Mouse (Mus musculus) heart, postnatal 25 days (tissue): Measurements from ENCODE around the gene Cep126. TPM values are rescaled to one million over a fixed set of nuclear protein-coding genes. Genes with fewer than 3 reads are reported as not detected.

ENCODE experiments used
- DNase-seq: peaks from one replicate; pipeline ENCODE4 v3.0.0; 2022; ENCODE audit warnings: low spot score
- intact Hi-C: fragments of 180-260 bp; cut with DNase I; formaldehyde crosslinking; loops from one replicate; pipeline ENCODE4 v1.15.1; 2025
- total RNA-seq, 2 experiments: library from RNA; stranded (reverse); gene quantifications; 2 replicates each; pipeline ENCODE4 v1.2.3; 2021

Cep126 gene
- 1 to 10 TPM; 2.3 to 3.4 TPM for total RNA-seq

GRCm38 (mm10) chr9:8134117-8134574, at the start of gene Cep126:
TSS of gene Cep126 (minus strand) at chr9:8134294.
- intact Hi-C loops: loop anchor here (5.0 to 10.0 kb wide), 3 partner anchors 92 to 309 kb away; partner anchors contain the start of gene Cfap300

GRCm38 (mm10) chr9:8179554-8179953, 45.5 kb upstream of the Cep126 start:
- no peak for DNase-seq
- intact Hi-C loops: no loop called here

More at GRCm38 (mm10) chr9:8134117-8134574, at the start of gene Cep126:
- peak; percentile 66 for DNase-seq

GRCm38 (mm10) chr9:8177099-8177498, 43.0 kb upstream of the Cep126 start:
- intact Hi-C loops: no loop called here
- no peak for DNase-seq

DNA sequence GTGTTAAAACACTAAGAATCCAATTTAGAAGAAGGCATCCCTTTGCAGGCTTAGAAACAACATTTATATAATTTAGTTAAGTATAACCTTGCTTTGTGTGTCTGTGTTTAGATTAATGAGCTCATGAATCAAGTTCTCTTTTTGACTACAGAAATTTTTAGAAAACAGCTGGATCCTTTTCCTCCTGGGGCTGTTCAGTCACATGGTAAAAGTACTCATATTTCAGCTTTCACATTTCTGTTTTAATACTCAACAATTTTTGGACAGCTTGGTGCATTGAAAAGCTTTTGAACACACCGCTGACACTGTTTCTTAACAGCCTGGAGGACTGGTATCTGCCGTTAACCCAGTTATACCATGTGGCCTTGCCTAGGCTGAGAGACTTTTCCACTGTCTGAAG, 22.9 kb upstream of the Cep126 start:
- intact Hi-C loops: no loop called here
- DNase-seq: no peak

DNA sequence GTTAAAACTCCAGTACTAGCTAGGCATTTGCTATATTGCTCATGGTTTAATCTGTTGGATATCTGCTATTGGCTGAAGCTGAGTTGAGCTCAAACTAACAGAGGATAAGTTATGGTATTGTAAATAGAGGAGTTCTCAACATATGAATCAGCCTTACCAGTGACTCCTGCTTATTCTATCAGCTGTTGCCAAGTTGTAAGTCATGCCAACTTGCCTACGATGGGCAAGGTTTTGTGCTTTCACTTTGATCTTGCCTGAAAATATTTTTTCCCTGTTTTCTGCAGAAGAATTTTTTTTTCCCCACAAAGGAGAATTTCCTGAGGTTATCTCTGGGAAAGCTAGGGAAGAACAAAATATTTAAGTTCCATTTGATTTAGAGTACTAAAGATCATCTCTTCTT, 5.4 kb upstream of the Cep126 start:
- intact Hi-C loops: loop anchor here (10.0 kb wide), 2 partner anchors 225 to 315 kb away; no protein-coding TSS in a partner anchor
- DNase-seq: no peak

- DNase-seq: no peak
- intact Hi-C loops: loop anchor here (5.0 to 10.0 kb wide), 3 partner anchors 91 to 309 kb away; partner anchors contain the start of gene Cfap300
These were observed 443 bp downstream of the Cep126 start for GRCm38 (mm10) chr9:8133586-8134115.

GRCm38 (mm10) chr9:8123495-8123894, 10.6 kb downstream of the Cep126 start:
- no peak for DNase-seq
- intact Hi-C loops: no loop called here

DNA sequence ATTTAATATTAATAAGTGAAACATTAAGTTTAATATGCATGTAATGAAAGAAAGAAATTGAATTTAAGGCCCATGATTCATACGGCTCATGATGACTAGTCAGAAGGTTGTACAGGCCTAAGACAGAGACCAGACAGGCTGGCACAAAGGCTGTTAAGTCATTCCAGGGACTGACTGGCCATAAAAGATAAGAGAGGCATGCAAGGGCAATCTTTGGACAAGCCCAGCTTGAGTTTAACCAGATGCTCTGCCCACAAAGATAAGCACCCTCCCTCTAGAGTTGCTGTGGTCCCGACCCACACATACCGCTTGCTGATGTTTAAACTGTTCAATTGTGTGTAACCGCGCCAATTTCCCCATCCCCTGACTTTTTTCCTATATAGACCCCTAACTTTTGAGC, 19.6 kb downstream of the Cep126 start:
- DNase-seq: no peak
- intact Hi-C loops: no loop called here

GRCm38 (mm10) chr9:8103050-8103449, 31.0 kb downstream of the Cep126 start:
- intact Hi-C loops: no loop called here
- no peak for DNase-seq

- intact Hi-C loops: no loop called here
These were observed 33.1 kb downstream of the Cep126 start for GRCm38 (mm10) chr9:8100962-8101361.

DNA sequence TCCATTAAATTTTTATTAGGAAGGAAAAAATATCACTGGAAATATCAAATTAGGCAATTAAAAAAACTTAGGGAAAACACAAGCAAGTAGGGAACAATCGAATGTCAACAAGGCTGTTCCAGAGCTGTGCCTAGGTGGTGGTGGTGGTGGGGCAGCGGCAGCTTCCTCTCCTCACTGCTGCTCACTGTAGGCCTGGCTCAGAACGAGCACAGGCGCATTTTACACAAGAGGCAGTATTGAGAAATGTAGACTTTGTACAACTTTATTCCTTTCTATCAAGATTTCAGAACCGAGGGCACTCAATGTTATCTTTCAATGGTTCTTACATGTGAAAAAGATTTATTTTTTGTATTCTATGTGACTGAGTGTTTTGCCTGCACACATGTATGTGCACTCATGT, 55.2 kb downstream of the Cep126 start:
- DNase-seq: no peak
- intact Hi-C loops: loop anchor here (10.0 kb wide), 1 partner anchor 364 kb away; no protein-coding TSS in a partner anchor

More at GRCm38 (mm10) chr9:8100962-8101361, 33.1 kb downstream of the Cep126 start:
- no peak for DNase-seq

DNA sequence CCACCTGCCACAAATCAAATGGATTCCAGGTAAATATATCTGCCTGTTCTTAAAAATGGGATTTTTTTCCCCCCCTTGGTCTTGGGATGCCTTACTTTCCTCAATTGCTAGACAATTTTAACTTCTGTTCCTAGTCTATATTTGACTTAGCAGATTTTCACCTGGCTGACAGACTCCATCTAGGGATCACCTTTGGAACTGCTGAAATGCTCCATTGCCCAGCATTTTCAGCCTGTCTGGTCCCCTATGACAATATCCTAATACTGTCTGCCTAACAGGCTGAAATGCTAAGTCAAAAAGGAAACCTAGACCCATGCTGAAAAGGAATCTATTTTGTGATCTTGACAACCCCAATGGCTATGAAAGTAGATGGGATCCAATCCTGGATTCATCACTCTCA, 59.7 kb downstream of the Cep126 start:
- intact Hi-C loops: loop anchor here (10.0 kb wide), 1 partner anchor 360 kb away; no protein-coding TSS in a partner anchor
- DNase-seq: no peak

DNA sequence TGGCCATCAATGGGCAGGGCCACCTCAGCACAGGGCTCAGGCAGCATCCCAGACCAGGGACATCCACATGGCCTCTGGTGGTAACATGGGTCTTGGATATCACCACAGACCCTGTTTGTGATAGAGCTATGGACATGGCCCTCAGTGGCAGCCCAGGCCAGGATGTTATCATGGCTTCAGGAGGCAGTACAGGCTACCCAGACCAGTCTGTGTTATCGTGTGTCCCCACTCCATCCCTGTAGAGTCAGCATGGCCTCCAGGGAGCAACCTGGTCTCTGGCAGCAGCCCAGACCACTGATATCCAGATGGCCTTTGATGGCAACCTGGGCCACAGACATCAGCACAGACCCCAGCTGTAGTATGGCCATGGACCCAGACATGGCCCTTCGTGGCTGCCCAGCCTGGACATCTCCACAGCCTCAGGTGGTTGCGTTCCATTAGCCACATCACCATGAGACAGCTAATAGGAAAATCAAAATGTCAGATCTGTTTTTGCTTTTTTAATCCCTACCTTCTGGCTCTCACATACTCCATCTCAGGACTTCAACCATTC, 60.8 kb downstream of the Cep126 start:
- DNase-seq: no peak
- intact Hi-C loops: loop anchor here (10.0 kb wide), 1 partner anchor 358 kb away; no protein-coding TSS in a partner anchor

GRCm38 (mm10) chr9:8059636-8060035, 74.5 kb downstream of the Cep126 start:
- DNase-seq: no peak
- intact Hi-C loops: no loop called here

GRCm38 (mm10) chr9:8054831-8055230, 79.3 kb downstream of the Cep126 start:
- DNase-seq: no peak
- intact Hi-C loops: no loop called here

DNA sequence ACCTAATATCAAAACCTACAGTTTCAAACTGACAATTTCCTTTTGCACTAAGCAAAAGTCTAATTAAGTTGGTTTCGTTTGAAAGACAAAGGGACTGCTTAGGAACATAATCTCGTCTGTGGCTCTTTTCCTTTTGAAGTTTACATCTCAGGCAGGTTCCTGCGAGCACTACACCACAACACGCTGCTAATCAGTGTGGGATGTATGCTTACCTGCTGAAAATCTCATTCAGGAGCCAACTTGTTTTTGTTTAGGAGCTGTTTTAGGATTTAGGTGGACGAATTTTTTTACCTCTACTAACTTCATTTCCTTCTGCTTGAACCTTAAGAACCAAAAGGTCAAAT, 91.1 kb downstream of the Cep126 start:
- no peak for DNase-seq
- intact Hi-C loops: loop anchor here (1.0 to 5.0 kb wide), 2 partner anchors 39 to 89 kb away; partner anchors contain the start of genes Cep126 and Yap1

GRCm38 (mm10) chr9:8042338-8043043, 91.6 kb downstream of the Cep126 start, which contains the start of gene Cfap300:
TSS of gene Cfap300 (minus strand) at chr9:8042823.
- DNase-seq: peak; percentile 94
- intact Hi-C loops: loop anchor here (1.0 to 5.0 kb wide), 2 partner anchors 38 to 90 kb away; partner anchors contain the start of genes Cep126 and Yap1

DNA sequence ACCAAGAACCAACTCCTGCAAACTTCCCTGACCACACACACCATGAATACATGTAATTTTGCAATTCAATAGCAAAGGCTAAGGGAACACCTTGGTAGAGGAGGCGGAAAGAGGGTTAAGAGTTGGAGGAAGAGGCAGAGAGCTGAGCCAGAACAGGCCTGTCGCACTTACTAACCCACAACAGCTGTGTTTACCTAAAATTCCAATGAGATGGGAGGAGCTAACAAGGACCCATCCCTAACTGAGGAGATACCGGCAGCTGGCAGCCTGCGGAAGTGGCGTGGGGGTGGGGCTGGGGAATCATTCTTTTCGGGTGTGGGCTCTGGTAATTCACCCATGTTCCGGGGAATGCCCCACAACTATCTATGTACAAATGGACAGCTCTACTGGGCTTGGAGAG, 98.5 kb downstream of the Cep126 start:
- intact Hi-C loops: no loop called here
- DNase-seq: no peak

DNA sequence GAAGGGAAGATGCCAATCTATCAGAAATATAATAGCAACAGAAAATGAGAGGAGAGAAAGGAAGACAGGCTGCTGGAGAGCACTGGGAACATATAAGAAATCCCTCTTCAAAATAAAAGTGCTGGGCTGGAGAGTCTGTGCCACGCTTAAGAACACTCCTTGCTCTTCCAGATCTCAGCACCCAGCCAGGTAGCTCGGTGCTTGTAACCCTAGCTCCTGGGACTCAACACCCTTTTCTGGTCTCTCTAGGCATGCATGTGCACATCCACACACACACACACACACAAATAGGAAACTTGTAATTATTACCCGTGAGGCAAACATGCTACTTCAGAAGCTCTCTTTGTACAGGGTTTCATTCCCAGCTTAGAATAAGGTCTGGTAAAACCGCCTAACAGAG, 99.0 kb downstream of the Cep126 start:
- DNase-seq: no peak
- intact Hi-C loops: no loop called here

GRCm38 (mm10) chr9:8034143-8034542, 100.0 kb downstream of the Cep126 start:
- DNase-seq: no peak

GRCm38 (mm10) chr9:8032847-8033246, 101.2 kb downstream of the Cep126 start:
- DNase-seq: no peak
- intact Hi-C loops: no loop called here

More at GRCm38 (mm10) chr9:8034143-8034542, 100.0 kb downstream of the Cep126 start:
- intact Hi-C loops: no loop called here
